8 mouse cellular contexts compared by ENCODE assay signal in the genomic region with DNA sequence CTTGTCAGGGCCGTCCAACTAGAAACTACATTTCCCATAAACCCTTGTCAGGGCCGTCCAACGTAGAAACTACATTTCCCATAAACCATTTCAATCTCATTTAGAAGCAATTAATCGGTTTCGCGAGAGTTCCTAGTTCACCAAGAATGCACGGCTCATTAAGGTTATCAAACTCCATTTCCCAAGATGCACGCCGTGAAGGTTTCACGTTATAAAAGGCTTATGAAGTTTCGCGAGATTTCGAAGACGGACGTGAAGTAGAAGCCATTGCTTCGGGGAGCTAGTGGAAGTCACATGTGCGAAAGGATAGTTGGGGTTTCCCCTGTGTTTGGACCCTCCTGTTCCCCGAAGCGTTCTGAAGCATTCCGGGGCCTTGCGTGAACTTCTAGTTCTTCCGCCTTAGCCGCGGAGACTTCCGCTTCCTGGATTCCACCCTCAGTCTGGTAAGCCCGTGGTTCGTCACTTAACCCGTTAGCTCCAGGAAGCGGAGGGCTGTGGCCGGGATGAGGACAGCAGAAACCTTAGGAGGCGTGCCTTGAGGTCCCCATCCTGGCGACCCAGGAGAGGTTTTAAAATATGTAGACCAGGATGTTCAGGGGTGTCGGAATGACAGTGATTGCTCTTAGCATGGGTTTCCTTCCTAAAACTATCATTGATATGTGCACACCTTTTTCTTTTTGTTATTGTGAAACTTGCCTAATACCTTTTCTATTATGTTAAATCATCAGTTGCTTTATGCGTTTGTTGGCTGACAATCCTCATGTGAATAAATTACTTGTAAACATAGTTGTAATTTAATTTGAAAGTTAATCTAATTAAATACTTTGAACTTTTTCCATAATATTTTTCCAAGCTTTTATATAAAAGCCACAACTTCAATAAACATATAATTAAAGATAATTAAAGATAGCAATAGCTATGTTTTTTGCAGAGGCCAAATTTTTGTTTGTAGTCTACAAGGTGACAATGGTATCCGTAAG. TPM values are rescaled to one million over a fixed set of nuclear protein-coding genes. Genes with fewer than 3 reads are reported as not detected.
DNase-seq lines count a peak whose midpoint lies in the region; ATAC-seq and TF ChIP-seq lines count a peak whose summit lies in the region.

A gene (plus strand): TSS at position 260 of the 980 bp plus-strand sequence.

- H3K36me3 ChIP-seq in ES-Bruce4 (ENCODE audit: control insufficient read depth, insufficient read depth, low read length, poor library complexity, severe bottlenecking): peaks cover 5% of the 10 kb centered on the region
- peaks cover 15% of the 10 kb centered on the region; the same call in 1 of the 2 replicates for H3K36me3 ChIP-seq in forebrain, embryonic 13.5 days (ENCODE audit: poor library complexity, severe bottlenecking)
- H3K36me3 ChIP-seq in liver, postnatal 0 days (replicated peaks; ENCODE audit: insufficient read depth, low read length): 0 out of 2 replicates have a peak, but pooled peaks cover 10% of the 10 kb centered on the region
- no peaks in the 10 kb centered on the region for H3K36me3 ChIP-seq in neural tube, embryonic 14.5 days (ENCODE audit: control insufficient read depth, insufficient read depth, low read length)

- 2% methylated on average over 35 of the region's 35 CpGs for WGBS in forebrain, embryonic 13.5 days
- WGBS in large intestine, adult 2 months: under 1% methylated on average over 35 of the region's 35 CpGs
- WGBS in liver, postnatal 0 days (ENCODE audit: insufficient replicate concordance): 1% methylated on average over 35 of the region's 35 CpGs
- WGBS in neural tube, embryonic 14.5 days: 2% methylated on average over 35 of the region's 35 CpGs

- no peaks in the 10 kb centered on the region for H3K9me3 ChIP-seq in ES-Bruce4 (replicated peaks; ENCODE audit: control insufficient read depth, insufficient read depth, low read length, poor library complexity, severe bottlenecking)
- no peaks in the 10 kb centered on the region for H3K9me3 ChIP-seq in forebrain, embryonic 13.5 days (replicated peaks)
- no peaks in the 10 kb centered on the region for H3K9me3 ChIP-seq in liver, postnatal 0 days (ENCODE audit: low read length)
- no peaks in the 10 kb centered on the region for H3K9me3 ChIP-seq in neural tube, embryonic 14.5 days (ENCODE audit: control insufficient read depth, low read length)

- ATAC-seq in cerebellum, adult (ENCODE audit: insufficient number of reproducible peaks, low FRiP score, low TSS enrichment): peak; percentile 99
- peak; percentile 97 for ATAC-seq in forebrain, embryonic 13.5 days
- ATAC-seq in liver, postnatal 0 days: peak; percentile 96
- ATAC-seq in neural tube, embryonic 14.5 days (ENCODE audit: low read depth): peak; percentile 98

- peak within 1 kb of the TSS; percentile 25 for H3K9ac ChIP-seq in ES-Bruce4 (ENCODE audit: low read depth, poor library complexity, severe bottlenecking)
- H3K9ac ChIP-seq in forebrain, embryonic 13.5 days: peak within 1 kb of the TSS; percentile 69
- peak within 1 kb of the TSS; percentile 63 for H3K9ac ChIP-seq in liver, postnatal 0 days (replicated peaks)
- peak within 1 kb of the TSS; percentile 60 for H3K9ac ChIP-seq in neural tube, embryonic 14.5 days (replicated peaks; ENCODE audit: low read depth, low read length)

- peak; percentile 94 for DNase-seq in heart, postnatal 10 days
- peak; percentile 100 for DNase-seq in large intestine, adult 2 months (ENCODE audit: low read depth, low spot score)
- peak; percentile 85 for DNase-seq in liver, postnatal 0 days
- peak; percentile 79 for DNase-seq in testis, postnatal 10 days (ENCODE audit: low spot score)

- intact Hi-C loops in heart, postnatal 10 days (cut with DNase I): loop anchor here (10.0 kb wide), 2 partner anchors 1023 to 1327 kb away; a partner anchor contains a TSS

- no peaks in the 10 kb centered on the region for H3K4me1 ChIP-seq in ES-Bruce4 (ENCODE audit: control insufficient read depth, insufficient read depth, low read length)
- no peaks in the 10 kb centered on the region for H3K4me1 ChIP-seq in forebrain, embryonic 13.5 days
- H3K4me1 ChIP-seq in liver, postnatal 0 days (ENCODE audit: insufficient read depth): no peaks in the 10 kb centered on the region
- H3K4me1 ChIP-seq in neural tube, embryonic 14.5 days (ENCODE audit: control insufficient read depth, insufficient read depth, low read length): no peaks in the 10 kb centered on the region

- no peaks in the 10 kb centered on the region for H3K27me3 ChIP-seq in ES-Bruce4 (ENCODE audit: control insufficient read depth, insufficient read depth, low read length, poor library complexity, severe bottlenecking)
- H3K27me3 ChIP-seq in forebrain, embryonic 13.5 days: no peaks in the 10 kb centered on the region
- H3K27me3 ChIP-seq in liver, postnatal 0 days (ENCODE audit: insufficient read depth, low read length): no peaks in the 10 kb centered on the region
- H3K27me3 ChIP-seq in neural tube, embryonic 14.5 days (ENCODE audit: control insufficient read depth, insufficient read depth, low read length): no peaks in the 10 kb centered on the region

- peak within 1 kb of the TSS; percentile 70 for H3K27ac ChIP-seq in ES-Bruce4 (ENCODE audit: insufficient read depth, low read length)
- H3K27ac ChIP-seq in forebrain, embryonic 13.5 days: peak within 1 kb of the TSS; percentile 87
- peak within 1 kb of the TSS; percentile 94 for H3K27ac ChIP-seq in liver, postnatal 0 days (ENCODE audit: low read depth)
- H3K27ac ChIP-seq in neural tube, embryonic 14.5 days (ENCODE audit: low read depth, low read length): peak within 1 kb of the TSS; percentile 81

- 0 out of 2 replicates have a peak, but pooled peaks have one; percentile 18 for TF ChIP-seq EP300 in ES-Bruce4 (IDR thresholded peaks at IDR 0.05; ENCODE audit: insufficient read depth, low read depth, low read length)
- TF ChIP-seq EP300 in liver, postnatal 0 days (IDR thresholded peaks at IDR 0.05; ENCODE audit: low read depth): peak; percentile 78

- peak; percentile 56 for TF ChIP-seq POLR2A in ES-Bruce4 (IDR thresholded peaks at IDR 0.05; ENCODE audit: insufficient read depth, low read length)

- TF ChIP-seq CTCF in ES-Bruce4 (IDR thresholded peaks at IDR 0.05; ENCODE audit: low read depth, low read length): no peak
- no peak for TF ChIP-seq CTCF in liver, postnatal 0 days (IDR thresholded peaks at IDR 0.05; ENCODE audit: low read depth)

- peak within 1 kb of the TSS; percentile 70 for H3K4me3 ChIP-seq in ES-Bruce4 (ENCODE audit: low read depth, low read length)
- peak within 1 kb of the TSS; percentile 59 for H3K4me3 ChIP-seq in forebrain, embryonic 13.5 days
- peak within 1 kb of the TSS; percentile 78 for H3K4me3 ChIP-seq in liver, postnatal 0 days (ENCODE audit: low read depth, low read length)
- H3K4me3 ChIP-seq in neural tube, embryonic 14.5 days (ENCODE audit: low read depth, low read length): peak within 1 kb of the TSS; percentile 51

- H3K4me2 ChIP-seq in forebrain, embryonic 13.5 days: peak within 1 kb of the TSS; percentile 53
- H3K4me2 ChIP-seq in liver, postnatal 0 days (ENCODE audit: low read depth, low read length): peak within 1 kb of the TSS; percentile 69
- peak within 1 kb of the TSS; percentile 44 for H3K4me2 ChIP-seq in neural tube, embryonic 14.5 days (ENCODE audit: low read depth, low read length)

RNA-seq across cellular contexts. Expression of the gene that starts here (rescaled TPM):
- polyA plus RNA-seq in ES-Bruce4 (2011; ENCODE audit: insufficient read depth, insufficient read length, low read depth, missing spikeins): 32.9 and 34.6 TPM in 2 replicates
- polyA plus RNA-seq in forebrain, embryonic 13.5 days (2015; fragmentation: Nextera tagmentation; extraction: Ambion mirVana): 44.4 and 44.8 TPM in 2 replicates
- total RNA-seq in heart, postnatal 10 days (2021): 10 to 100 TPM; 13.8 to 15.4 TPM
- polyA plus RNA-seq in large intestine, adult 2 months (2012; rRNA removed): 4.3 and 6.3 TPM in 2 replicates
- 4.1 TPM in 2 replicates for polyA plus RNA-seq in liver, postnatal 0 days (2015; fragmentation: Nextera tagmentation; extraction: Ambion mirVana)
- polyA plus RNA-seq in neural tube, embryonic 14.5 days (2014; fragmentation: Nextera tagmentation; extraction: Ambion mirVana): 37.6 and 41.8 TPM in 2 replicates

Comparison
In these comparisons a context has a peak if more than half of its experiments do, and no peak if none do; other contexts are left out.
1. Peak in every context shown above with its lines: DNase-seq, ATAC-seq, H3K4me3 ChIP-seq and H3K27ac ChIP-seq.